Mouse (Mus musculus): ENCODE measurements around the gene Higd2a. TPM values are rescaled to one million over a fixed set of nuclear protein-coding genes. Genes with fewer than 3 reads are reported as not detected.

Gene Higd2a
- total RNA-seq (2017) = 45.8 and 52.8 TPM in 2 replicates

DNA sequence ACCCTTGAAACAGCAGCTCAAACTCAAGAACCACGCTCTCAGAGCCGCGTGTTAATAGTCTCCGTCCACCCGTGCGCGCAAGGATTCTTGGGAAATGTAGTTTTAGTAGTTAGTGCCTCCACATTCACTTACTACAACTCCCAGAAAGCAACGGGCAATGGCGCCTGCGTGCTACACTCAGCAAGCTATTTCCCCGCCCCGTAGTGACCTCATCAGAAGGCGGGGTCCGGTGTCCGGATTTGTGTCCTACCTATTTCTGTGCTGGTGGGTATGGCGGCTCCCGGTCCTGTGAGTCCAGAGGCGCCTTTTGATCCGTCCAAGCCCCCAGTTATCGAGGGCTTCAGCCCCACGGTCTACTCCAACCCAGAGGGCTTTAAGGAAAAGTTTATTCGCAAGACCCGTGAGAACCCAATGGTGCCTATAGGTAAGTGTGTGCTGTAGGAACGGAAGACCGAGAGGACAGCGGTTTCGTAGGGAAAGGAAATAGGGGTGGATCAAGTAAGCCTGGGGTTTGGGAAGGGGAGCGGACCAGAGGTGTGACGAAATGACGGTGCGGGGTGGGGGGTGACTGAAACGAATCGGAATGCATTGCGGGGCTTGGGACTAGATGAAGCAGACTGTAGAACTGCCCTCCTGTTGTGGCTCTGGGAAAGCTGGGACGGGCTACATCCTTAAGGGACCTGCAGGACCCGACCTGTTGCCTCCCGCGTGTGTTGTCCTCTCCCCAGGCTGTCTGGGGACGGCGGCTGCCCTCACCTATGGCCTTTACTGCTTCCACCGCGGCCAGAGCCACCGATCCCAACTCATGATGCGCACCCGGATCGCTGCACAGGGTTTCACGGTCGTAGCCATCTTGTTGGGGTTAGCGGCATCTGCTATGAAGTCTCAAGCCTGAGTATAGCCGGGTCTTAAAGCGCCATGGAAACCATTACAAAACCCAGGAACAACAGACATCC lies at the start of gene Higd2a, which contains the start of gene Nop16:
Gene Higd2a (plus strand): TSS at position 212 of the 956 bp plus-strand sequence.
Gene Nop16 (minus strand): TSS at position 95 of the 956 bp plus-strand sequence.
- ATAC-seq (replicated peaks; ENCODE audit: low read depth, poor library complexity, severe bottlenecking) = peak; percentile 92

DNA sequence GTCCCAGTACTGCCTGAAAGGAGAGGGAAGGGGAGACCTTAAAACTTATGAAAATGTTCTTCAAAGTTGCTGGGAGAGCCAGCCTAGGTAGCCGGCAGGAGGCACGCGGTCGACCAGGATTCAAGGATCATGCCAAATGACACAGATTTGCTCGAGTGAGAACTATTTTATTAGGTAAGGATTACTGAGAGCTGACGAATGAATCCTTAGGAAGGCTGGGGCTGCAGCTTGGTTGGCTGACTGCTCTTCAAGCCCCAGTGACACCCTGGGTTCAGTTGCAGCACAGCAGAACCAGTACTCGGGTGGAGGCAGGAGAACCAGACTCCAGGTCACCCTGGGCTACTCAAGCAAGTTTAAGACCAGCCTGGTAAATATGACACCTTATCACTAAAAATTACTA lies 42.0 kb upstream of the Higd2a start:
- no peak for ATAC-seq (replicated peaks; ENCODE audit: low read depth, poor library complexity, severe bottlenecking)

GRCm38 (mm10) chr13:54556176-54556575 lies 33.8 kb upstream of the Higd2a start:
- no peak for ATAC-seq (replicated peaks; ENCODE audit: low read depth, poor library complexity, severe bottlenecking)

DNA sequence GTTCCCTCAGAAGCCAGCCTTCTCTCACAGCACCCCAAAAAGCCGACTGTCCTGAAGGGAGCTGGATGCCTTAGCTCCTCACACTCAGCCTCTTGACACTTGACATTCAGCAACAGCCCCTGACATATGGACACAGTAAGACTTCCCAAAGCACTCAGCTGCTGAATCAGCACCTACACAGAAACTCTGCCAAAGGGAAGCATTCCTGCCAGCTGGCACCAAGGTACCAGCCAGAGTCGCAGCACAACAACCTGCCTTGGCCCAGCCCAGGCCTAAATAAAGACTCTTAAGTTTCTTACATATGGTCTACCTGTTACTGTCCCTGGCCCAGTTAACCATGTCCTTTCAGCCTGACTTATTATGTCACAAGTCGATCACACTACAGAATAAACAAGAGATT lies 33.2 kb upstream of the Higd2a start:
- no peak for ATAC-seq (replicated peaks; ENCODE audit: low read depth, poor library complexity, severe bottlenecking)

GRCm38 (mm10) chr13:54557652-54558051 lies 32.4 kb upstream of the Higd2a start:
- no peak for ATAC-seq (replicated peaks; ENCODE audit: low read depth, poor library complexity, severe bottlenecking)

DNA sequence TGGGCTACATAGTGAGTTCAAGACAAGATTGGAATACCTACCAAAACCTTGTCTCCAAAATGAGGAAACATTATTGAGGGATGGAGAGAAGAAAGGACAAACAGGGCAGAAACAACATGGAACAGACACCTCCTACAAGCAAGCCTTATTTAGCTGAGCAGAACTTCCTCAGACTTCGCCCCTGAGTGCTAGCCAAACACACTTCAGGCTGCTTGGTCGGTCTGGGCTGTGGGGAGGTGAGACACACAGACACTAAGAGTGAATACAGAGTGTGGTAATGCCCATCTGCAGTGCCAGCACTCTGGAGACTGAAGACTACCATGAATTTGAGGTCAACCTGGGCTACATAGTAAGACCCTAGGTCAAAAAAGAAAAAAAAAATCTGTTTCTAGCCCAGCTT lies 30.4 kb upstream of the Higd2a start:
- ATAC-seq (replicated peaks; ENCODE audit: low read depth, poor library complexity, severe bottlenecking) = no peak

DNA sequence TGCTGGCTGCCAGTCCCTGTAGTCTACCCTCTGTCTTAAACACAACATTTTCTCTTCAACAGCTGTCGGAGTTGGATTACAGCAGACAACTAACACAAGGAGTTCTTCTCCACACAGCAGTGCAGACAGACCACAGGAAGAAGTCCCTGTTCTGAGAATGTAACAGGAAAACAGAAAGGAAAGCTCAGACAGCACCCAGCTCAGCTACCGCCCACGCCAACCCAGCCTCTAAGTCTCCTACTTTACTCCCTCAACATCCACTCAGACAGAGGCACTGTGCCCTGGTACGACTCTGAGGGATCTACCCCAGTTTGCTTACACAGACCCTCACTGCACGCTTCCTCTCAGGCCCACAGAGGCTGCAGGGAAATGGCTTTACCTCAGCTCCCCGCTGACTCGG lies 29.4 kb upstream of the Higd2a start:
- no peak for ATAC-seq (replicated peaks; ENCODE audit: low read depth, poor library complexity, severe bottlenecking)

GRCm38 (mm10) chr13:54562562-54562961 lies 27.4 kb upstream of the Higd2a start:
- ATAC-seq (replicated peaks; ENCODE audit: low read depth, poor library complexity, severe bottlenecking) = no peak

DNA sequence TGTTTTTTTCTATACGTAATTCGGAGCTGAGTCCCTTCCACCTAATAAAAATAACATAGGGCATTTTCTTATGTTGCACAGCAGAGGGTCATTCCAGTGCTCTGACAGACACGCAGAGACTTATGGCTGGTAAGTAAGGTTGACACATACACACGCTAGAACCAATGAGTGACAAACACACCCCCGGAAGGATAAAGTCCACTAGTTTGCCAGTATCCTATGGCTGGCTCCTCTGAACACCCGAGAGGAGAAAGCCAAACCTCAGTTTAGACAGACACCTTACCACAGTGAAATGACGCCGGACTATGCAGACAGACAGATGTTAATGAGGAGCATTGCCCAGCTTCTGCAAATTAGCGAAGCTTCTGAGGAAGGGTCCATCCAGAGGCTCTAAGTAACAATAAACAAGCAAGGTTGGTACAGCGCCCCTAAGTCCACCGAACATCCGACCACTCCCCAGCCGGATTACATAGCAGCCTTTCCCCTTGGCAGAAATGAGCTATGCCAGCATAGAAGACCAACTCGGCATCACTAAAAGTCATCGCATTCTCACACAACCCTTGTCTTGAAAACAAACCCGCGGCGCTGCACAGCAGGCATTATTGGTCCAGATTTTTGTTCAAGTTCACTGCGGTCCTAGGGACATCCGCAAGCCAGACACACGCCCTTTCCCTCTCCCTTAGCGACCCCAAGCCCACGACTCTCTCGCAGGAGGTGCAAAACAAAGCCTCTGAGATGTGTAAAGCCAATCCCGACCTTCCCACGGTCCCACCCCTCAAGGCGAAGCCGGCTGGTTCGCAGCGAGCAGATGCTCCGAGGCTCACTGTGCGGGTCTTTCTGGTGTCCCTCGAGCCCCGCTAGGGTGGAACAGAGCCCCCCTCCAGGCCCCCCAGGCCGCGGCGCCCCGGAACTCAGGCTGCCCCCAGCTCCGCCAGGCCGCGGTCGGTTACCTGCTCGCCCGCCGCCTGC lies 25.5 kb upstream of the Higd2a start:
- ATAC-seq (replicated peaks; ENCODE audit: low read depth, poor library complexity, severe bottlenecking) = 0 out of 2 replicates have a peak, but pooled peaks have one; percentile 2

DNA sequence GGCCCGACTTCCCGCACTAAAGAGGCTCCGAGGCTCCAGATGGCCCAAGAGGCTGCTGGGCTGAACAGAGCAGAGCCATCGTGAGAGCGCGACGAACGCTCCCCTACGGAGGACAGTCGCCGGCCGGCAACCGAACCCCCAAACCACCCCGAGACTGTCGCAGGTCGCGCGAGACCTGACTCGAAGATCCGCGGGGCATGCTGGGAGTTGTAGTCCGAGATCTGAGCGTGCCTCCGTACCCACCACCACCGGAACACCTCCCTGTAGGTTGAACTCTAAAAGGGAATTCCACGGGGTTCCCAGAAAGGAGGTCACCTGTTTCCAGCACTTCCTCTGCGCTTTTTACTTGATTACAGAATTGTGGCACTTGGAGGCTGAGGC lies 24.8 kb upstream of the Higd2a start, which contains the start of gene 4833439L19Rik:
Gene 4833439L19Rik (minus strand): TSS at position 235 of the 381 bp plus-strand sequence.
- ATAC-seq (replicated peaks; ENCODE audit: low read depth, poor library complexity, severe bottlenecking) = peak; percentile 97

GRCm38 (mm10) chr13:54565594-54566345 lies 24.2 kb upstream of the Higd2a start:
- peak; percentile 58 for ATAC-seq (replicated peaks; ENCODE audit: low read depth, poor library complexity, severe bottlenecking)

DNA sequence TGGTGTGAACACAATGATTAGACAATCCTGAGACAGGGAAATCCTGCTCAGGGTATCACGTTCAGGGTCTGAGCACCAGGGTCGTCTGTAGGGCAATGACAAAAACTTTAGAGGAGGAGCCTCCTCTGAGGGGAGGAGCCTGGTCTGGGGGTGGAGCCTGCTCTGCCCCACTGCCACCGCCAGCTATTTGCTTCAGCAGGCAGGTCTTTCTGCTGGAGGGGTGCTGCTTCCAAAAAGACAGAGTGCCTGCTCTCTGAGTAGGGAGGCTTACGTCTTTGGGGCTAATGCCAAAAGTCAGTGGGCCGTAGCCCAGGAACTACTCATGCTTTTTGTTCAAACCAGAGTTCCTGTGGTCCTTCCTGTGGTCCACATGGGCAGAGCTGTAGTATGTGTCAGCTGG lies 21.6 kb upstream of the Higd2a start:
- no peak for ATAC-seq (replicated peaks; ENCODE audit: low read depth, poor library complexity, severe bottlenecking)

GRCm38 (mm10) chr13:54569282-54569681 lies 20.7 kb upstream of the Higd2a start:
- ATAC-seq (replicated peaks; ENCODE audit: low read depth, poor library complexity, severe bottlenecking) = no peak

GRCm38 (mm10) chr13:54570736-54571135 lies 19.3 kb upstream of the Higd2a start:
- ATAC-seq (replicated peaks; ENCODE audit: low read depth, poor library complexity, severe bottlenecking) = no peak

DNA sequence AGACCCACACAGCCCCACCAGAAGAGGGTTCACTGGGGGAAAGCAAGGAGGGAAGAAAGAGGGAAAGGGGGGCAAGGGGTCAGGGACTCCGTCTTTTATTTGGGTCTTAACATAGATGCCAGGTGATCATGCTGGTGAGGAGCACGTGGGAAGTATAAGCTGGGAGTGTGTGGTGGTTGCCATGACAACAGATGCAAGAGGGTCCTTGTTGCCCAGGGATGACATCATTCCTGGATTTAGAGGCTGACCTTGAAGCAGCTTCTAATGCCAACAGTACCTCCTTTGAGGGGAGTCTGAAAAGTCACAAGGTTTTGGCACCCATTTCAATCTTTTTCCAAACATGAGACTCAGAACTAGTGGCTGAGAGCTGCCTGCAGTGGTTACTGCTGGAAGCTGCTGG lies 18.4 kb upstream of the Higd2a start:
- no peak for ATAC-seq (replicated peaks; ENCODE audit: low read depth, poor library complexity, severe bottlenecking)

DNA sequence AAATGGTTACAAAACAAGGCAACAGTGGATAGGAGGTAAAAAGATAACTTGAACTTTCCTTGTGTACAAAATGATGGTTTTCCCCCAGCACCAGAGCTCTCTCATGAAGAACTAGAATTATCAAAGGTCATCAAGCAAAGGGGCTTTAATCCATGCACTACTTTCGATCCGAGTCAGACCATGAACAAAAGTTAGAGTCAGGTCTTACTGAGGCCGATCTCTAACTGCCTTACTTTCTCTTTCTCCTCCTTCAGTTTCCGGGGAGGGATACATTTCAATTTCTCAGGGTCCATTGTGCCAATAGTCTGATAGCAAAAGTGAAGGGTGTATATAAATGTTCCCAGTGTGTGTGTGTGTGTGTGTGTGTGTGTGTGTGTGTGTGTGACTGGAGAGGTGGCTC lies 17.4 kb upstream of the Higd2a start:
- no peak for ATAC-seq (replicated peaks; ENCODE audit: low read depth, poor library complexity, severe bottlenecking)

GRCm38 (mm10) chr13:54574854-54575481 lies 15.0 kb upstream of the Higd2a start, which contains the start of gene Arl10:
Gene Arl10, plus strand, starts transcription at chr13:54575015.
- peak; percentile 63 for ATAC-seq (replicated peaks; ENCODE audit: low read depth, poor library complexity, severe bottlenecking)

- no peak for ATAC-seq (replicated peaks; ENCODE audit: low read depth, poor library complexity, severe bottlenecking)
Observed at GRCm38 (mm10) chr13:54575489-54575888, 14.5 kb upstream of the Higd2a start.
